Mouse (Mus musculus) olfactory bulb, adult 2 months (tissue): ENCODE data around the gene Gpr88. TPM values are rescaled to one million over a fixed set of nuclear protein-coding genes. Genes with fewer than 3 reads are reported as not detected.
A peak's percentile ranks its signal among the peaks of the same experiment; 100 is the strongest.

ENCODE experiments used
- H3K27ac ChIP-seq: fragments of 200-500 bp; 2 replicates; pipeline ENCODE4 v1.5.1; 2012; ENCODE audit warnings: low read depth, low read length; ENCODE audit not compliant: insufficient read depth
- H3K4me1 ChIP-seq: fragments of 200-500 bp; 2 replicates; pipeline ENCODE4 v1.6.1; 2012; ENCODE audit warnings: low read length; ENCODE audit not compliant: control insufficient read depth, insufficient read depth
- H3K4me3 ChIP-seq: fragments of 200-500 bp; 2 replicates; pipeline ENCODE4 v1.5.1; 2012; ENCODE audit warnings: mild to moderate bottlenecking, low read depth, low read length, moderate library complexity; ENCODE audit not compliant: insufficient read depth
- CTCF ChIP-seq: fragments of 200-500 bp; IDR thresholded peaks from 2 replicates; pipeline ENCODE4 v1.5.1; 2012; ENCODE audit warnings: low read depth, mild to moderate bottlenecking, low read length, moderate library complexity; ENCODE audit not compliant: insufficient read depth
- POLR2A ChIP-seq: fragments of 200-500 bp; IDR thresholded peaks from 2 replicates; pipeline ENCODE4 v1.6.1; 2012; ENCODE audit warnings: mild to moderate bottlenecking, low read depth, low read length, moderate library complexity; ENCODE audit not compliant: insufficient read depth
- WGBS: fragments of 180-500 bp; shearing (Covaris S2); methylation state at CpG from one replicate; pipeline ENCODE4 v1.1.7; 2018; 5-methylcytosine and 5-hydroxymethylcytosine counted together
- polyA plus RNA-seq: library from polyadenylated mRNA; stranded (reverse); fragments of >200 nt; gene quantifications from 2 replicates; pipeline ENCODE4 v1.2.4, GENCODE M21; 2012; ENCODE audit warnings: low replicate concordance; ENCODE audit not compliant: missing spikeins, insufficient read depth, insufficient read length

The Gpr88 gene
- polyA plus RNA-seq: not detected in 2 replicates

GRCm38 (mm10) chr3:116253077-116253531 is at the start of gene Gpr88:
Gene Gpr88, minus strand, starts transcription at chr3:116253503.
- no peak within 1 kb of the TSS for H3K27ac ChIP-seq
- peak within 1 kb of the TSS; percentile 47 for H3K4me3 ChIP-seq
- peaks cover 19% of the 10 kb centered on the region for H3K4me1 ChIP-seq
- WGBS: 3% methylated on average over 9 of the region's 9 CpGs
- TF ChIP-seq POLR2A (no peak), CTCF (no peak)

GRCm38 (mm10) chr3:116302581-116302980 is 49.3 kb upstream of the Gpr88 start:
- H3K4me3 ChIP-seq: no peak overlapping the region
- 95% methylated on average over 7 of the region's 7 CpGs for WGBS
- TF ChIP-seq POLR2A (no peak), CTCF (no peak)
- no peak overlapping the region for H3K27ac ChIP-seq
- peaks cover 8% of the 10 kb centered on the region for H3K4me1 ChIP-seq

- no peak for TF ChIP-seq POLR2A
- no peak for TF ChIP-seq CTCF
Observed at GRCm38 (mm10) chr3:116301754-116302153, 48.5 kb upstream of the Gpr88 start.

GRCm38 (mm10) chr3:116298727-116299126 is 45.4 kb upstream of the Gpr88 start:
- Histone ChIP-seq H3K4me1 (no peaks in the 10 kb centered on the region), H3K4me3 (no peak overlapping the region), H3K27ac (no peak overlapping the region)
- WGBS: 95% methylated on average over 10 of the region's 10 CpGs
- TF ChIP-seq POLR2A: no peak
- no peak for TF ChIP-seq CTCF

More at GRCm38 (mm10) chr3:116301754-116302153, 48.5 kb upstream of the Gpr88 start:
- no peak overlapping the region for H3K4me3 ChIP-seq
- H3K4me1 ChIP-seq: peaks cover 8% of the 10 kb centered on the region
- H3K27ac ChIP-seq: no peak overlapping the region
- 88% methylated on average over 6 of the region's 6 CpGs for WGBS

- WGBS: 76% methylated on average over 8 of the region's 8 CpGs
- Histone ChIP-seq H3K27ac (no peak overlapping the region), H3K4me1 (no peaks in the 10 kb centered on the region), H3K4me3 (no peak overlapping the region)
- TF ChIP-seq POLR2A: no peak
- TF ChIP-seq CTCF: no peak
Observed at GRCm38 (mm10) chr3:116298003-116298402, 44.7 kb upstream of the Gpr88 start.

- no peak overlapping the region for H3K4me3 ChIP-seq
- WGBS: 96% methylated on average over 7 of the region's 7 CpGs
- TF ChIP-seq POLR2A (no peak), CTCF (no peak)
- no peaks in the 10 kb centered on the region for H3K4me1 ChIP-seq
- H3K27ac ChIP-seq: no peak overlapping the region
Observed at GRCm38 (mm10) chr3:116297170-116297569, 43.9 kb upstream of the Gpr88 start.

- 50% methylated on average over 9 of the region's 9 CpGs for WGBS
- no peak overlapping the region for H3K4me3 ChIP-seq
- 0 out of 2 replicates have a peak, but pooled peaks cover 3% of the 10 kb centered on the region for H3K4me1 ChIP-seq
- TF ChIP-seq CTCF (no peak), POLR2A (no peak)
- no peak overlapping the region for H3K27ac ChIP-seq
Observed at GRCm38 (mm10) chr3:116290041-116290815, 36.9 kb upstream of the Gpr88 start.

GRCm38 (mm10) chr3:116288833-116289232 is 35.5 kb upstream of the Gpr88 start:
- H3K27ac ChIP-seq: no peak overlapping the region
- WGBS: 94% methylated on average over 6 of the region's 6 CpGs
- TF ChIP-seq CTCF (no peak), POLR2A (no peak)
- H3K4me1 ChIP-seq: 0 out of 2 replicates have a peak, but pooled peaks cover 3% of the 10 kb centered on the region
- H3K4me3 ChIP-seq: no peak overlapping the region

GRCm38 (mm10) chr3:116284735-116285134 is 31.4 kb upstream of the Gpr88 start:
- no peaks in the 10 kb centered on the region for H3K4me1 ChIP-seq
- no peak overlapping the region for H3K27ac ChIP-seq
- no peak for TF ChIP-seq CTCF
- no peak overlapping the region for H3K4me3 ChIP-seq
- 98% methylated on average over 4 of the region's 4 CpGs for WGBS
